Mouse (Mus musculus): ENCODE measurements around the gene Trio.

The Trio gene

DNA sequence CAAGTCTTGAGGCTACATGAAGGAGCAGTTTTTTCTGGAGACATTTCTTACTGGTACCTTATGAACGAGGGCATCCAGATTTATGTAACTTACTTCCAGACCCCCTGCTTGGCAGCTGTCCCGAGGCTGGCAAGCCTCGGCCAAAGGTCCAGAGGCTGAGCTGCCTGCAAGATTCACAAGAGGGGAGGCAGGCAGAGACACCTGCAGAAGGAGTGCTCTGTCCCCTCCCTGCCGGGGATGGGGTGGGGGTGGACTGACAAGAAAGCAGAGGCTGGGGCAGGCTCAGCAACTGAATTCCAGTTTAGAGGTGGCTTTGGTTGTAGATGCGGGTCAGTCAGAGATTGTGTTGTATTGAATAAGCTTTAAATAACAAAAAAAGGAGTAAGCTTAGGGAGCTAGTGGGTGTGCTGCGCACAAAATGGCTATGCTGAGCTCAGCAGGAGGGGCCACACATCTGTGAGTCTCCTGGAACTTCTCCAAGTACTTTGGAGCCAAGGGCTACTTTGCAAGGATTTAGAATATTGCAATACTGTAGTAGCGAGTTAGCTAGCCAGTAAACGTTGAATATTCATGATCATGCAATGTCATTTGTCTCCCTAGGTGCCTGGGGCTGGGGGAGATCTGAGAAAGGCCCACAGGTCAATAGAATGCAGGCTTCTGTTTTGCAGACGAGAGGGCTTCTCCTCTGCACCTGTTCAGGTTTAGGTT, 15.7 kb upstream of the Trio start:
- no peak for DNase-seq (ENCODE audit: extremely low read depth, low read depth, low spot score)

DNA sequence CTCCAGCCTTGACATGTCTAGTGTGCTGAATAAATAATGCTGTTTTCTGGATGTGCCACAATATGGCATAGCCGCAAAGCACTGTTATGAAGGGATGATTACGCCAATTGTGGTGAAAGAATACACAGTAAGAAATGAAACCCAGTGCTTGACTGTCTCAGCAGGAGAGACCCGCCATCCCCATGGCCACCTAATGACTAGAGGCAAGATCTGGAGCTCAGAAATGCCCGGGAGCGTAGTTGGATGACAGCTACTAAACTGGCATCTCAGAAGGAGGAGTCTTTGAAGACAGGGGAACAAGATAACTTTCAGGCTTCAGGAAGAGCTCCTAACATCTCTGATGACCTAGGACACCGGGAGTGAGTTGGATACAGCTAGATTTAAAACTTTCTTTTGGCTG, 12.0 kb upstream of the Trio start:
- DNase-seq (ENCODE audit: extremely low read depth, low read depth, low spot score) = no peak

DNA sequence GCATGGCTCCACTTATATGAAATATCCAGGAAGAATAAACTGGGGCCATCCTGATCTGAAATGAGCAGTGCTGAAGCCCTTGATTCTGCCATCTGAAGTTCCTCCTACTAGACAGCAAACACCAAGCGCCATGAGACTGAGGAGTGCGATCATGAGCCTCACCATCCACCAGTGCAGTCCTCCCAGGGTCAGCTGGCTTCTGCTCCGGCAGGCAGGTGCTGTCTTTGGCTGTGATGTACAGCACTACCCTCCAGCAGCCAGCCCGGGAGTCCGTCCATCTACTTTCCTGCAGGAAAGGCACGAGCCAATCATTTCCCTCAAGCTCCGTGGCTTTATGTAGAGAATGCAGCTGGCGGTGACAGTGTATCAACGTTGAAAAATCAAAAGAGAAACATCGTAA, 10.0 kb upstream of the Trio start:
- no peak for DNase-seq (ENCODE audit: extremely low read depth, low read depth, low spot score)

DNA sequence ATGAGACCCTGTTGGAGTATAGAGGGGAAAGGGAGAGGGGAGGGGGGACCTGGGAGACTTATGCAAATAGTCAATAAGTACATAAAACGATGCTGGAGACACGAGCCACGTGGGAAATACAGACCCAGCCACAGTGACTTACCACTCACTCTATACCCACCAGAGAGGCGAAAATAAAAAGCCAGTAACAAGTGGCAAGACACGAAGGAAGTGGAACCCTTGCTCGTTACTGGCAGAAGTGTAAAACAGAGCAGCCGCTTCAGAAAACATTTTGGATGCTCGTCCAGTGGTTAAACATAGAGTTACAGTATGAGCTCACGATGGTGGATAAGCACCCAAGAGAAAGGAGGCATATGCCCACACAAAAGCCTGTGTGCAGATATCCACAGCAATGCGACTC, 9.0 kb upstream of the Trio start:
- DNase-seq (ENCODE audit: extremely low read depth, low read depth, low spot score) = no peak

DNA sequence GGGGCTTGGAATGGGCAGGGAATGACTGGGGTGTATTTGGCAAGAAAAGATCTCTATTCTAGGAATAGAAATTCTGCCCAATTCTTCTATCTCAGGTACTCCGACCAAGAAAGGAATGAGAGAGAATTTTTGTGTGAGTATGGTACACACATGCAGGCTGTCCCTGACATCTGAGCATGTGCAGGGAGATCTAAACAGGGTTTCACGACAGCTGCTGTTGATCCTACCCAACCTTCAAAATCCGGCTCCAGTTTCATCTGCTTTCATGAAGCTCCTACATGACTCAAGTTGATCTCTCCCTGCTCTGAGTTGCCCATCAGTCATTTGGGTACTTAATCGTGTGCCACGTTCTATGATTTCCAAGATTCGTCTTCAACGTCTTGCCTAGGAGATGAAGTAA, 3.7 kb upstream of the Trio start:
- DNase-seq (ENCODE audit: extremely low read depth, low read depth, low spot score) = no peak

DNA sequence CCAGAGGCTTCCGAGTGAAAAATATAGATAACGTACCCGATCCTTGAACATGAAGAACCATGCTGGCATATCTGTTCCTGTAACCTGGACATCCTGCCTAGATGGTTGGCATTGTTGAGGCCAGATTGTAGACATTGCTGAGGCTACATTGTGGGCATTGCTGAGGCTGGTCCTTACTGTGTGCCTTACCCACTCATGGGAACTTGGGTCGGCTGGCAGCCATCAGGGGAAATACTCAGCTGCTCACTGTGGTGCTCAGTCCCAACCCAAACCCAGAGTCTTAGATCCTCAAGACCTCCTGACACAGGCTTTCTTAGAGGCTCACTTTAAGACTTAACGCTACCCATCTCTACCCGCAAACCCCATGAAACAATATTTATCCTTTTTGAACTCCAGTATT, 2.9 kb upstream of the Trio start:
- DNase-seq (ENCODE audit: extremely low read depth, low read depth, low spot score) = no peak

DNA sequence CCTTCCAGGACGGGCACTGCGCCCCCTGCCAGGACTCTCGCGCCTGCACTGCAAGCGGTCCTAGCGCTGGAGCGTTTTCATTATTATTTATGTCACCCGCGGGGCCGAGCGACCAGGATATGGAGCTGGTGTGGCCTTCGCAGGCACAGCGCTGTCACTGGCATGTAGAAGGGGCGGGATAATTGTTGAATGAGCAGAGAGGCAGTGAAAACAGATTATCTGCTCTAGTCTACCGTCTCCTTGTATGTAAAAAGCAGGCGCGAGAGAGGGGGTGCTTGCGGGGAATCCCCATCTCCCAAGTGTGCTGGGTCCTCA, 476 bp upstream of the Trio start:
- no peak for DNase-seq (ENCODE audit: extremely low read depth, low read depth, low spot score)

DNA sequence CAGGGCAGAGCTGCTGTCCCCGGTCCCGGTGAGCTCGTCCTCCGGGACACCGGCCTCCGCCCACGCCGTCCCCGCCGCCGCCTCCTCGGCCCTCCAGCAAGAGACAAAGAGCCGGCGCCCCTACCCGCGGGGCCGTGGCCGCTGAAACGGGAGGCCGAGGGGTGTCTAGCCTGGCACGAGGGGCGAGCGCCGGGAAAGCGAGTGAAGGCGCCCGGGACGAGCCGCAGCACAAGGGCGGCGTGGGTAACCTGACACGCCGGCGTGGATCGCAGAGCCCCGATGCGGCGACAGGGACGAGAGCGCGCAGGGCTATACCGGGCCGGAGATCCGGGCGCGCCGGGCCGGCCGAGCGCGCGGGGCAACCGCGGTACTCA, 696 bp downstream of the Trio start:
- no peak for DNase-seq (ENCODE audit: extremely low read depth, low read depth, low spot score)

DNA sequence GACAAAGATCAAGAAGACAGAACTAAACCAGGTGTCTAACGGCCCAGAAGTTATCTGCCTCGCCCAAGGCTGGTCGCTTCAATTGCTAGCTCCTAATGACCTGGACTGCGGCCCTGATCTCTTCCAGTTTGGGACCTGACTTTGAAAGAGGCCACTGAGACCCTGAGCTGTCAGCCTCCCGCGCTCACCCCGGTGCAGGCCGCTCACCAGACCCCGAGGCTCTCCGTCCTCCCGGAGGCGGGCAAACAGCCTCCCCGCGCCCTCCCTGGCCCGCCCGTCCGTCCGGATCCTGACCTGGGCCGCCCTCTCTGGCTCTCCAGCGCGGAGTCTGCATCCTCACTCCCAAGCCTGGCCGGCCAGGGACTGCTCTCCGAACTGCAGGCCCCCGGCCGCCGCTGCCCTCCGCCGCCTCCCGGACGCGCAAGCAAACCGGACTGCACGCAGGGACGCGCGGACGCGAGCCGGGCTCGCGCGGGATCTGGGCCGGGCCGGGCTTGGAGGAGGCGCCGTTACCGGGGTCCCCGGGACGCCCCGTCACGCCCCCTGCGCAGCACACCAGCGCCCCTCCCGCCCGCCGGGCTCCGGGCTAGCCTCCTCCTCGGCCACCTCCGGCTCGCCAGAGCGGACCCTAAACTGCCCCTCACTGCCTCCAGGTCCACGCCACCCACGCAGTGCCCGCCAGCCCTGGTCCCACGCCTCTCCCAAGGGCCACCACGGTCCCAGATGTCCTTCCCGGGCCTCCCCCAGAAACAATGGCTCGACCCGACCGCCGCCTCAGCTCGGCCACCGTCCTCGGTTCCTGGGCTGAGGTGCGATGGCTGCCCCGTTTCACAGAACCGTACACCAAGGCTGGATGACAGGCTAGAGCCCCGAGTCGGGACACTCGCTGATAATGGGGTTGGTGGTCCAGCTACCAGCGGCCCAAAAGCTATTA, 1.4 kb downstream of the Trio start:
- DNase-seq (ENCODE audit: extremely low read depth, low read depth, low spot score) = no peak

DNA sequence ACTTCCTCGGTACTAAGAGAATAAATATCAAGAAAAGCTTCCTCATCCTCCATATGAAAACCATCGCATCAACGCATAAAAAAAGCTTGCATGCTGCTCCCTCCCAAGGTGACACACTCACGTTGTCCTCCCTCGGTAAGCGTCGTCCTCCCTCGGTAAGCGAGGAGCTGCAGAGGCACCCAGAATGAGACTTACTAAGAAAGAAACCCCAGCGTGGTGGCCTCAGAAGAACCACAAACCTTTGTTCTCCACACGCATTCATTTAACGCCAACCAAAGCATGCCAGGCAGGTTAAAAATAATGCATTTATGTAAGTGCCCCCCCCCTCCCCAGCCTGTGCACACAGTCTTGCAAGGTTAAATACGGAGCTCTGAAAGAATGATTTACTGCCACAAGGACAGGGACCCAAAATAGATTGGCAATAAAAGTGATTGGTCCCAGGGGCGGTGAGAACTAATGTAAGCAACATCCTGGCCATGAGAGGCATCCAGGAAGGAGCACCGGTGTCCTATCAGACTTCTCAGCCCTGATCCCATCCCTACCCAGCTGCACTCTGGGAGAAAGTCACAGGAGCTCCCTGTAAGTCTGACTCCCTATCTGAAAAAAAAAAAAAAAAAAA, 3.9 kb downstream of the Trio start:
- DNase-seq (ENCODE audit: extremely low read depth, low read depth, low spot score) = no peak

DNA sequence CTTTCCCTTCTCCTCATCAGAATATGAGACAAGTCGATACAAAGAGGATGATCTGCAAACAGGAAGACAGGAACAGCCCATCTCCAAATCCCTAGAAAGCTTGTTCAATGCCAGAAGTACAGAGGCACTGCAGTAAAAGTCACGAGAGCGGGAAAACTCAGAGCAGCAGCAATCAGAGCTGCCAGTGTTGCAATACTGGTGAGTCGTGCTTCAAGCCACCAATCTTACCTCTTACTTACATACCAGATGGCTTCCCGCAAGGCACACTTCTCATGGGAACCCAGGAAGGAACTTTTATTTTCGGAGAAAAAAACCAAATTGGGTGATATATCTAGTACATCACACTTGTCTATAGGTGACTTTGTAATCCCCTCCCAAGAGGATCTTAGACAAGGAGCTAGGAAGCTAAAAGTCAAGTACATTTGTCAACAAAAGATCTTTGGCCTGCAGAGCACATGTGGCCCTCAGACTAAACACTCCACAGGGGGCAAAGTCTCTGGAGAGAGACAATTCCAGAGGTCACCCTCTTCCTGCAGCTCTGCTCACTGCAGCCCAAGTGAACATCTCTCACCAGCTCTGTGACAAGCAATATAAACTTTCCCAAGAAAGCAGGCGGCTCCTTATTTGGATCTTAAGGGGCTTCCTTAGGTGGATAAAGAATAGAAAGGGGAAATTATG, 6.1 kb downstream of the Trio start:
- DNase-seq (ENCODE audit: extremely low read depth, low read depth, low spot score) = no peak

DNA sequence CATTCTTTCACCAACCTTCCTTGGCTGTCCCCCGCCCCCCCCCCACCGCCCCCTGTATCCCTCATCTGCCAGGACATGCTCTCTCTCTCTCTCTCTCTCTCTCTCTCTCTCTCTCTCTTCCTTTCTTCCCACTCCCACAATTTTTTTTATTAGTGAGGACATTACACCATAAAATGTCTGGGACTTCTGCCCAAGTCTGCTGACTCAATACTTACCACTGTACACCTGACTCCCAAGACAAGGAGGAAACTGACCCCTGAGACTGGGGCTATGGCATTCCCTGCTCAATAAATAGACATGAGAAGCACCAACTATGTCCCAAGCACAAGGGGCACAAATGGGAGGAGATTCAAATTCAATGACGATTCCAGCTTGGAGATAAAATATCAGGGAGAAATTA, 18.1 kb downstream of the Trio start:
- DNase-seq (ENCODE audit: extremely low read depth, low read depth, low spot score) = no peak

DNA sequence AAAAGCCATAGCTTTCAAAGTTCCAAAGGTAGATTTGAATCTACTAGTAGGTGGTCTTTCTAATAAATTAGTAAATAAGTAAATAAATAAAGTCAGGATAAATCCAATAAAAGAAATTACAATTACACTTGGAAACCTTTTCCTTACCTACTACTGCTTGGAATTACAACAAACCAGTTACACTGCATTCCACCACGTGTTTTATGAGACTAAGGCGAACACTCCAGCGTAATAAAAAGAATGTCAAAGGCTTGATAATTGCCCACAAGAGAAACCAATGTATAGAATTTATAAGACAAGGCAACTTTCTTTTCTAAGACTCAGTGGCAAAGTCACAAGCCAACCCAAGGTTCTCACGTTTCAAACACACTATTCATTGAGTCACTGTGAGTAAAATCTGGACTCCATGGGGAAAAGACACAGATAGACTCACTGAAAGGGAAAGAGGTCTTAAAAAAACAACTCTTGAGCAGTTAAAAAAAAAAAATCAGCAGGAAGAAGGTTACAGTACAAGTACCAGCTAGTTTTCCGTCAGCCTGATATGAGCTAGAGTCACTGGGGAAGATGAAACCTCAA, 21.4 kb downstream of the Trio start:
- DNase-seq (ENCODE audit: extremely low read depth, low read depth, low spot score) = no peak

DNA sequence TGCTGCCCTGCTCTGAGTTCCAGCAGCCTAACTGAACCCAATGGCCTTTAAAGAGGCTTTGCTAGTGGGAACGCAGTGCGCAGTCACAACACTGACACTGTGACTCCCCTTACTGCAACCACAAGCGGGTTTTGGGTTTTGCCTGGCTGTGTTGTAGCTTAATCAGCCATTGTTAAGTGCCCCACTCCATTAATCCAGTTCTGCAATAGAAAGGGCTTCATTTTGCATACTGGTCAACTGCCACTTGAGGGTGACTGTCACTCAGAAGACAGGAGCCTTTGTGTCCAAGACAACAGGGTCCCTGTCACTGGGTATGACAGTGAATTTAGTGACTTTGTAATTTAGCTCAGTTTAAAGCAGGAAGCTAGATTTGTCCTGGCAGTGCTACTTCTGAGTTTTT, 23.1 kb downstream of the Trio start:
- DNase-seq (ENCODE audit: extremely low read depth, low read depth, low spot score) = no peak

DNA sequence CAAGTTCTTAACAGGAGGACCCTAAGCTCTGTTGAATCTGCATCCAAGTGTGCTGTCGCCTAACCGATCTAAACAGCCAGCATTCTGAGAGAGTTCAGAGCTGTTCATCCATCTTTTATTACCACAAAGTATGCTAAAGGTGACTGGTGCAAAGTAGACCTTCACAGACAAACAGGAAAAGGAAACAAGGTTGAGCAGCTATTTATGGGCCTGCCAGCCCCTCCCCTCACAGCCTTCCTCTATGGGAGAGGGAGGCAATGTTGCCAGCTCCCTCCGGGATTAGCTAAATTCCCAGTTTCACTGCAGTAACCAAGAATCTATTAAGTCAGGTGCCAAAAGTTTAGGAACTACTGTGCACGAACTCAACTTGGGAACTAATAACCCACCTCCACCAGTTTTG, 24.3 kb downstream of the Trio start:
- no peak for DNase-seq (ENCODE audit: extremely low read depth, low read depth, low spot score)

DNA sequence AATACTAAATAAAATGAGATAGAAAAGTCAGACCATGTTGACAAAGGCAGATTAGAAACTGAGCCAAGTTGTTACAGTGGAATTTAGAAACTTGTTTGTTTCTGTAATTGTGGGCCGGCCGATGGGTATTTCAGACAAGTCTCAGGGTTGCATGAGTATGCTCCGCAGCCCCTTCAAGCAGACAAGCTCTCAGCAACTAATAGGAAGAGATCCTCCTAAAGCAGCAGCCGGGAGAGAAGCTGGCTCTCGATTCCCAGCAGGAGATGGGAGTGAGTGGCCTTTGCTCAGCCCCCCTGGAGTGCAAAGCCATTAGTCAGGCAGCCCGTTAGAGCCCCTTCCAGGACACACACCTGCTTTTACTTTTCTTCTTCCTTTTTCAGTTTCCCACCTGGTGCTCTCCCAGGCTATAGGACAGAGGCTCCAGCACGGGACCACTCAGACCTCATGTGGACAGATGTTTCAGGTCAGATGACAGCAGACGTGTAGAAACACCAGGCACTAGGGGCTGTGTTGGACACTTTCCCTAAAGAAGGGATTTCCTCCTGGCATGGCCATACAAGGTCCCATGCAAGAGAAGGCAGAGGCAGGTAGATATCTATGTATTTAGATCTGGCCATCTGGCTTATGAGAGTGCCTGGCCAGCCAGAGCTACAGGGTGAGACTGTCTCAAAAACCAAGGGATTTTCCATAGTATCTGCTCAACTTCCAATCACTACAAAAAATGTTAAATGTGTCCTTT, 26.9 kb downstream of the Trio start:
- no peak for DNase-seq (ENCODE audit: extremely low read depth, low read depth, low spot score)

DNA sequence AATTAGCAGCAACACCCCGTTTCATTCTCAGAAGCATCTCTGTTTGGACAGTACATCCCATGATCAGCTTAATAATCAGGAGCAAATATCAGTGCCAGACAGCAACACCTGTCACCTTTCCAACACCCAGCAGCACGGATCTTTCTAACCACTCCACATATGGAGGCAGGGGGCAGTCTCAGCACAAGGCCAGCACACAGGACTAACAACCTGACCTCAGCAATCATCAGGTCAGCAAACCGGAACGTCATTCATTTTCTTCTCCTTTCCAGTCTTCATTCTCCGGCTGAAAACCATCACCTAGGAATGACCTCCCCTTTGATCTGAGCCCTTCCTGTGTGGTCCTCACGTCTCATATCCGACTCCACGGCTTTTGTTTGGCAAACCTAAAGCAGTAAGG, 27.7 kb downstream of the Trio start:
- no peak for DNase-seq (ENCODE audit: extremely low read depth, low read depth, low spot score)

DNA sequence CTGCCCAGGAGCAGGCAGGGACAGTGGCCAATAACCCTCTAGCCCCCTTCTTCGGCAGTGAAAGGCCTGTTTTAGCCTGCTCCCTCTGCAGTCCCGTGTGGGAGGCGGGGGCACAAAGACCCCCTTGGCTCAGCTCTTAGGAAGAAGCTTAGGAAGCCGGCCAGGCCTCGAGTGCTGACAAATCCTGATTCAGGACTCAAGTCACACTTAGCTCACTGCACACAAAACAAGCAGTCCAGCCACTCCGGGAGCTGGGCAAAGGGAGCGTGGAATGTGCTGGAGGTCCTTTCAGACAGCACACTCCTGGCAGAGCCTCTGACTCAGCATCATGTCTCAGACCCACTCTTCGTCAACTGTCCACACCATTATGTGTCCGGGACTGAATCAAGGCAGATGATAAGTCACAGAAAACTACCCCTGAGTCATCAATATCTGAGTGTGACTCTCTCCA, 28.2 kb downstream of the Trio start:
- DNase-seq (ENCODE audit: extremely low read depth, low read depth, low spot score) = no peak

DNA sequence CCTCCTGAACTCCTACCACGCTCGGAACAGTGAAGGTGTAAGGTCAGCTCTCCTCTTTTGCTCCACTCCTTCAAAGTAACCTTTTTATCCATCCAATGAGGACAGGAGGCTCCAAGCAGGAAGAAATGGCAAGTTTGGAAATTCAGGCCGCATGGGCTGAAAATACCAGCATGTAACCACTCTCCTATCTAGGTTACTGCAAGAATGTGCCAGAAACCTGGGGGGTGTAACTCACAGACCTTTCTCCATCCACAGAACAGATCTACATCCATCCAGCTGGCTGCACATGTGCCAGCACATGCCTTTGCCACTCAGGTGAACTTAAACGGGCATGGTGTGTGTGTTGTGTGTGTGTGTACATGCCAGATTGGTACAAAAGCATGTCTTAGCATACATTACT, 28.9 kb downstream of the Trio start:
- DNase-seq (ENCODE audit: extremely low read depth, low read depth, low spot score) = no peak

DNA sequence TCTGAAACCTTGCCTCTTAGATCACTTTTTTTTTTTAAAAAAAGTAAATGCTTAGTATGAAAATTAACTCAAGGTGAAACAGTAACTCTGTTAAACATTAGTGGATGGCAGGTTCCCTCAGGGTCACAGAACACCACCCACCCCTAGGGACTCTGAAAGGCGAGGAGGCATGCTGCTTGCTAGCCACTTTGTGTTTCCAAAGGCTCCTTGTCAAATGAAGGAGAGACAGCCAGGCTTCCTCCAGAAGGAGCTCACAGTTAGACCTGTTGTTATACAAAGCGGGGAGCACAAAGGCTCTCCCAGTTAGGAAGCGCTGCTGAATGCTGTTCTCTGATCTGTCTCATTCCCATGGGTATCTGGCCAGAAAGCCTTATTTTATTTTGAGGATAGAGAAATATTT, 30.2 kb downstream of the Trio start:
- no peak for DNase-seq (ENCODE audit: extremely low read depth, low read depth, low spot score)

DNA sequence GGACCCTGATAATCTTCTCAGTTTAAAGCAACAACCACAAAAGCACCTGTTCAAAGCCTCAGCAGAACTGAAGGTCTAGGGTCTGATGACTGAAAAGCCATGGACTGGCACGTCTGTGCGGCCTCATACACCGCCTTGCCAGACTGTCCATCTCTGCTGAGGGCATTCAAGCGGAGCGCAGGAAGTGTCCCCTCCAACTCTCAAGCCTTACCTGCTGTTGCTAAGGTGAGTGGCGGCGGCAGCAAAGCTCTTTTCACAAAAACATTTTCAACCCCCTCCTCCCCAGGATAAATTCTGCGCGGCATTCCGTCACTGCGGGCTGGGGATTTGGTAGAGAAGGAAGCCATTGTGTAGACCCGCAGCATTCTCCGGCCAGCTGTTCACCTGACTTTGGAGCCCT, 30.8 kb downstream of the Trio start:
- DNase-seq (ENCODE audit: extremely low read depth, low read depth, low spot score) = no peak
